Mouse (Mus musculus) inflammation-experienced regulatory T-cells, adult 6 months (primary cell): ENCODE measurements around the gene Miga1. TPM values are rescaled to one million over a fixed set of nuclear protein-coding genes. Genes with fewer than 3 reads are reported as not detected.

Source experiments
- ATAC-seq: one replicate; pipeline ENCODE4 v1.8.0; 2017
- polyA plus RNA-seq, 3 experiments: library from polyadenylated mRNA; unstranded; fragments of 100-300 nt; shearing (Covaris generic); gene quantifications; one replicate each; pipeline ENCODE4 v1.2.1; 2017

Miga1 gene
- polyA plus RNA-seq, 3 experiments from 2014 or later: 2.4 to 10.1 (median 6.2) TPM

DNA sequence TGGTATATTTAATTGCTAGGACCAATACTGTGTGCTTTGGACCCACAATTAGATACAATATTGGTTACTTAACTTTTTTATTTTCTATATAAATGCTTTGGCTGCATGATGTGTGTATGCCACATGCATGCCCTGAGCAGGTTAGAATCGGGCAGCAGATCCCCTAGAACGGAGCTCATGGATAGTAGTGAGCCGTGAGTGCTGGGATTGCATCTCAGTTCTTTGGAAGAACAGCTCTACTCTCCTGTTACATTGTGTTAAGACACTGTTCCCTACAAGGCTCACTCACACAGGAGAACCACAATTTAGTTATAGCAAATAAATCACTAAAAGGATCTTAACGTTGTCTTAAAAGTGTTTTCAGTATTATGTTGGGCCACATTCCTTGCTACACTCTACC is 96.9 kb downstream of the Miga1 start:
- no peak for ATAC-seq

DNA sequence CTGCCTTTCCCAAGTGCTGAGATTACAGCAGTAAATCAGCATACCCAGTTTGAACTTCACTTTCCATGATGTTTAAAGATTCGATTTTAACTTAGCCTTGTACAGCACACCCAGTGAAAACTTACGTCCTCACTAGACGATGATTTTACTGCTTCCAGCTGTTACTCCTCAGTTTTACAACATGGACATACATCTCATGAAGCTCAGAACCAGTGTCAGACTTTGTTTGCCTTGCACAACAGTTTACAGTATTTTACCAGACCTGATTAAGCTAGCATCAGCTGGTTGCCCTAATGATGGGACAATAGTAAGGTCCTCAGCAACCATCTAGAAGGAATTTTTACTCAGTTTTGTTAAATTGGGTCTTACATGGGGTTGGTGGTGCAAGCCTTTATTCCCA is 99.1 kb downstream of the Miga1 start:
- ATAC-seq: no peak

DNA sequence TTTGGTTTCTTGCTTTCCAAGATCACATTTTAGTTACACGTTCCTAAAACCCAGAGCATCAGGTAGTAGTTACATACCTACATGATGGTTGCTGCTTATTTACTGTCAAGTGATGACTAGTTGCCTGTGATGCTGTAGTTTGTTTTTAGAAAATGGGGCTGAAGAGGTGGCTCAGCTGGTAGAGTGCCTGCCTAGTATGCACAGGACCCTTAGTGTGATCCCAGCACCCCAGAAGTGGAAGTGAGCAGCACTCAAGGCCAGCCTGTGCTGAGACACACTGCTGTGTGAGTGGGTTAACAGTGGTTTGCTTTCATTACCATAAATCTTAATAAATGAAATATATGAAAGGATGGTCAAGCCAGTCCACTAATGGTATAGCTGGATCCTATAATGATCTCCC is 100.6 kb downstream of the Miga1 start:
- ATAC-seq: no peak

GRCm38 (mm10) chr3:152238836-152239235 is 101.4 kb downstream of the Miga1 start:
- ATAC-seq: peak; percentile 71

- no peak for ATAC-seq
Measured at GRCm38 (mm10) chr3:152235805-152236204, 104.4 kb downstream of the Miga1 start.

GRCm38 (mm10) chr3:152235238-152235637 is 105.0 kb downstream of the Miga1 start:
- no peak for ATAC-seq

DNA sequence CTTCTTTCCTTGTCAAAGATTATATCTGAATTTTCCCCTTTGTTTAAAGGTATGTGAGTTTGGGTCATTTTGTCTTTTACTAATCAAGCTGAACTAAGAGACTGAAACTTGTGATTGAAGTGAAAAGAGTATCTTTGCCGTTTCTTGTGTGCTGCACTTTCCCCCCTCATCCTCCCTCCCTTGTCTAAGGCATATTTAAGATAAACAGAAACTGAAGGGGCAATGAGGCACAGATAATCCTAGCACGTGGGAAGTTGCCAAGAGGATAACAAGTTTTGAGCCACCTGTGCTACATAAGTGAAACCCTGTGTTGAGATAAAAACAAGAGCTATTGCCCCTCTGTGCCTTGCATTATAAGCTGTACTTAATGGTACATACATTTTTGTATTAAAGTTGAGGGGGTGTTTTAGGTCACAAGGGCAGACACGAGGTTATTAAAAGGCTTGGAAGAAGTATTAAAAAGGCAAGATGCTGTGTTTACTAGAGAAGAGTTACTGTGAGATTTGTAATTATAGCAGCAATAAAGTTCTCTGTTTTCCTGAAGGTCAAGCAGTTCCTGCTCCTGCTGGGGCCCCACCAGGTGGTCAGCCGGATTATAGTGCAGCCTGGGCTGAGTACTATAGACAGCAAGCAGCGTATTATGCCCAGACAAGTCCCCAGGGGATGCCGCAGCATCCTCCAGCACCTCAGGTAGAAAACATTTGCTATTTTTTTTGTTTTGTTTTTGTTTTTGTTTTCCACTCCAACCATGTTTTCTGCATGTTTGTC is 108.7 kb downstream of the Miga1 start:
- ATAC-seq: no peak

GRCm38 (mm10) chr3:152229271-152229670 is 110.9 kb downstream of the Miga1 start:
- ATAC-seq: no peak

- no peak for ATAC-seq
Measured at GRCm38 (mm10) chr3:152228843-152229242, 111.4 kb downstream of the Miga1 start.

DNA sequence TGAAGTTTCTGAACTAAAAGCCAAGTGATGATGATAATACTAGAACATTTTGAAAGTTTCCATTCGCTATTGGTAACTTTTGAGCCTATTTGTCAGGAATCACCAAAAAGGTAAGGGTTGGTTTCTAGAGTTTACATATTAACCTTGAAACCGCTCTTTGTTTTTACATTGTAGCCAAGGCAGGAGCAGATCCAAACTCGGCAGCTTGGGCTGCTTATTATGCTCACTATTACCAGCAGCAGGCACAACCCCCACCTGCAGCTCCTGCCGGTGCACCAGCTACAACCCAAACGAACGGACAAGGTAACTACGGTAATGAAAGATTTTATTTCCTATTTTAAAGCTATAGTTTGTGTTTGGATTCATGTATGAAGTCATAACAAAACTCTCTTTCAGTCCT is 114.3 kb downstream of the Miga1 start:
- no peak for ATAC-seq

DNA sequence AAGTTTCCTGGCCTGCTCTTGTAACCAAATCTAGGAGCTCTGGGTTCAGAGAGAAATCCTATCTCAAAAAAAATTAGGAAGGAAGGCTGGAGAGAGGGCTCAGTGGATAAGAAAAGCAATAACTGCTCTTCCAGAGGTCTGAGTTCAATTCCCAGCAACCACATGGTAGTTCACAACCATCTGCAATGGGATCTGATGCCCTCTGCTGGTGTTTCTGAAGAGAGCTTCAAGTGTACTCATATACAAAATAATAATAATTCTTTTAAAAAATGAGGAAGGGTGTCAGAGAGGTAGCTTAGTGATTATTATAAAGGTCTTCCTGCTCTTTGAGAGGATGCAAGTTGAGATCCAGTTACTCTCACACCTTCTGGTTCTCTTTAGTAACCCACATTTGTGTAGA is 115.3 kb downstream of the Miga1 start:
- no peak for ATAC-seq

Other genes with a start within 250 kb of the Miga1 start
- gene Gipc2, start 174.2 kb downstream of the Miga1 start, polyA plus RNA-seq: not detected
- 1 to 10 TPM; 4.6 to 6.1 (median 5.8) TPM for gene Dnajb4, start 130.1 kb downstream of the Miga1 start, polyA plus RNA-seq
- gene Fubp1, start 130.0 kb downstream of the Miga1 start, polyA plus RNA-seq: 100 to 1,000 TPM; 197 to 282 (median 262) TPM
- 1 to 10 TPM; 1.3 to 5.6 (median 2.8) TPM for gene Nexn, start 74.1 kb downstream of the Miga1 start, polyA plus RNA-seq
- 10 to 100 TPM; 23.3 to 32.1 (median 30.3) TPM for gene Usp33, start 6.1 kb upstream of the Miga1 start, polyA plus RNA-seq
- 10 to 100 TPM; 25.3 to 35.1 (median 33.4) TPM for gene Zzz3, start 55.1 kb upstream of the Miga1 start, polyA plus RNA-seq